Mouse (Mus musculus) left cerebral cortex, postnatal 36 days (tissue): ENCODE measurements around the gene Anapc5. TPM values are rescaled to one million over a fixed set of nuclear protein-coding genes. Genes with fewer than 3 reads are reported as not detected.

Experiments
- DNase-seq, 2 experiments: peaks; one replicate each; pipeline ENCODE4 v3.0.0; 2021 to 2022; ENCODE audit warnings: low spot score in 2 of 2, mixed read lengths in 1 of 2
- intact Hi-C: fragments of 180-260 bp; cut with DNase I; formaldehyde crosslinking; loops from one replicate; pipeline ENCODE4 v1.15.1; 2025
- total RNA-seq, 2 experiments: library from RNA; stranded (reverse); gene quantifications; 2 replicates each; pipeline ENCODE4 v1.2.3; 2021

The Anapc5 gene
- total RNA-seq, 2 experiments from 2014 or later, result 208 to 231 TPM

DNA sequence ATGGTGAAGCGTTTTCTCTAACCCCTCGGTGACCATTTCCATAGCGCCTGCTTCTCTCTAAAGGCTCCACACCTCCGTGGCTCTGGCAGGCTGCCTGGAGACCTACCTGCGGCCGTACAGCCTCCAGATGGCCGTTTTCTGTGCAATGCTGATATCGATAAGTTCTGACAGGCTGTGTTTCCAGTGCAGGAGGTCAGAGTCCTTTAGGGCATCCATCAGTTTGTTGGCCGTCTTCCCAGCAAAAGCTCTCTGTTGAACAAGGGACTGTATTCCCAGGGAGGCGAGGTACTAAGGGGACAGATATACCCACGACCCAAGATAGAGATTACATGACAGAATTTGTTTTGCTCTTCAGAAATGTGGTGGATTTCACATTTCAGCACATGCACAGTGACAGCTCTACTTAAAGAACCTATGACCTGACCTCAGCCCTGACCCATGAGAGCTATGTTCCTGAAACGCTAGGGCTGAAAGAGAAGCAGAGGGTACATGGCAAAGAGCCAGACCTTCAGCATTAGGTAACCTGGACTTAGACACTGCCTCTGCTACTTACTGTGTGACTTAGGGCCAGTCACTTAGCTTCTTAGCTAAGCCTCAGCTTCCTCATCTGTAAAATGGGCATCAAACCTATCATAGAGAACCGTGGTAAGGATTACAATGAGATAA is 20.7 kb downstream of the Anapc5 start:
- no peak for DNase-seq
- intact Hi-C loops, result no loop called here

DNA sequence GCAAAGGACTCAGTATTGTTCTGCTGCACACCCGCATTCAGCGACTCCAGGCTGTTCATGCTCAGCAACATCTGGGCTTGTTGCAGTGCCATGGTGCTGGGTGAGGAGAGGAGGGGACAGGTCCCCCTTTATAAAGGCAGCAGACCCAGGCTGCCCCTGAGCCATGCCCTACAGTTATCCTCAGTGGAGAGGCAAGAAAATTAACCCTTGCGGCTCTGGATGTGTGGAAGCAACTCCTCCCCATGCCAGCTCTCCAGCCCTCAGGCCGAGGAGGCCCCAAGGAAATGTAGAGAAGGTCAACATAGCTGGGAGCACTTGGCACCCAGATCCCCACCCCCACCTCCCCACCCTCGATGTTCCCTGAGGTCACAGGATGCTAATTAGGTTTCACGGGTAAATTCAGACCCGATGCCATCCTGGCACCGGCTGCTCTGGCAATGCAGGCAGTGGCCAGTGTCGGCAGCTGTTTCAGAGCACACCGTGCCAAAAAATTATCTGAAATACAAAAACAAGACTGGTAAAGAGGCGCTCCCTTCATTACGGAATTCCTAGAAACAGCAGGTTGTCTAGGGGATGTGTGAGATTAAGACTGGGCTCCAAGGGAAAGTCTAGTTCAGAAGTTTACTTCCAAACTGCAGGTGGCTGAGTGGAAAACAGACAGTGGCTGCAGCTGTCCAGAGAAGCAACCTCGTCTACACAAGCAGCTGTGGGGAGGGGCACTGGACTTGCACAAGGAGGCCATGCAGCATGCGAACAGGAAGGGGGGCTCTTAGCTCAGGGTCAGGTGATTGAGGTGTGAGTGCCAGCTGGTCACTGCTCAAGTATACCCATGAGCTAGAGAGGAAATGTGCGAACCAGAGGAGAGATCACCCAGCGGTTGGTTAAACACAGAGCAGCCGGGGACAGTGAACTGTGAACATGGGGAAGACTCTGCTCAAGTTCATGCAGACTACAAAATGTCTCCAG is 21.5 kb downstream of the Anapc5 start:
- no peak for DNase-seq
- intact Hi-C loops, result no loop called here

- DNase-seq, result peak; percentile 74 to 75
- intact Hi-C loops, result no loop called here
Observed at GRCm38 (mm10) chr5:122798557-122799378, 22.4 kb downstream of the Anapc5 start.

DNA sequence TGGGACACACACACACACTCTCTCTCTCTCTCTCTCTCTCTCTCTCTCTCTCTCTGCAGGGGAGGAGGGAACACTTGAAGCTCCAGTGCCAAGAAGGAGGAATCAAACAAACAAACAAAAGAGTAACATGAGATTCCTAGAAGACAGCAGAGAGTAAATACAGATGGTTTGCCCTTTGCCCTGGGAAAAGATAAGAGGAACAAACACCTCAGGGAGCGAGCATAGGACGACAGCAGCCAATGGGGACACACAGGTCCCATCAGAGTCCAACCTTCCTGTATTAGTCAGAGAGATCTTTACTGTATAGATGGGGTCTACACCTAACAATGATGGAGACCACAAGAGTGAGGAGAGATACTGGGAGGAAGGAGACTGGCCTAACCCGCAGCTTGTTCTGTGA is 23.3 kb downstream of the Anapc5 start:
- intact Hi-C loops, result no loop called here
- no peak for DNase-seq

DNA sequence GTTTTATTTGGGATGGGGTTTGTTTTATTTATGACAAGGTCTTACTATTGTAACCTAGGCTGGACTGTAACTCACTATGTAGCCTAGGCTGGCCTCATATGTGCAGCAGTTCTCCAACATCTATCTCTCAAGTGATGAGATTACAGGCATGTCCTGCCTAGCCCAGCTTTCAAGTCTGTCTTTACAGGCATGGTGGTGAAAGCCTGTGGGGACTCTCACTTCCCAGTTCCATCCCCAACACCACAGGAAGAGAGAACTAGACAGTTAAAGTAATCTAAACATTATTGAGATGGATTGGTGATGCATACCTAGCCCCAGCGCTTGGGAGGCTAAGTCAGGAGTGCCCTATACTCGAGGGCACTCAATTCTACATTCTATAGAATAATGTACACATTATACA is 32.4 kb downstream of the Anapc5 start:
- intact Hi-C loops, result no loop called here
- DNase-seq, result no peak

DNA sequence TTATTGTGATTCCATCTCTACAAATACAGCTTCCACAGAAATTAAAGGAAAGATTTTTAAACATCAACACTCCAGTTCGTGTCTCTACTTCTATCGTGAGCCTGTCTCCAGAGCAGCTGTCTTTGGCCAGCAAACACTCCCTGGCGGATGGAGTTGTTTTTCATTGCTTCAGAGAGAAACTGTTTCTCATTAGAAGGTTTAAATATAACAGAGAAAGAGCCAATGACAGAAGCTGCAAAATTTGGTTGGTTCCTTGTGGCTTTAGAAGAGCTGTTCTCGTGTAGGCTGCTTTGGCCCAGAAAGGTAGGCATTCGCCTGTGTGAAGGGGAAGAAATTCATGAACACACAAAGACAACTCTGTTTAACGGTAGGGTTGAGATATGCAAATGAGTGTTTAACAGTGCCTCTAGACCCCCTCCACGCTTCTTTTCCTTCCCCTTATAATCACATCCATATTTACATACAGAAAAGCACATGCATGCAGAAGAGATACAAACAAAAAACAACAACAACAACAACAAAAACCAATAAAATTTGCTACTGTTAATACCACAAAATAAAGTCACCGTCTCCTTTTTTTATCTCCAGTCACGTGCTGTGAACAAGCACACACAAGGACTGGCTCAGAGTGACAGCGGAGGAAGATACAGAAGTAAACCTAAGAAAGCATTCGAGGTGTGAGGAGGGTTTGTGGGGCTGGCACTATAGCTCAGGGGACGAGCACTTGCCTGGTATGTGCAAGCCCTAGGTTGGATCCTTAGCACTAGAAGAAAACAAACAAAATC is 34.9 kb downstream of the Anapc5 start:
- intact Hi-C loops, result loop anchor here (1.0 kb wide), 1 partner anchor 11 kb away; no protein-coding TSS in a partner anchor
- peak in 1 of 2 experiments; percentile 45 for DNase-seq

- intact Hi-C loops, result no loop called here
- no peak for DNase-seq
Observed at GRCm38 (mm10) chr5:122783726-122784406, 37.3 kb downstream of the Anapc5 start.

DNA sequence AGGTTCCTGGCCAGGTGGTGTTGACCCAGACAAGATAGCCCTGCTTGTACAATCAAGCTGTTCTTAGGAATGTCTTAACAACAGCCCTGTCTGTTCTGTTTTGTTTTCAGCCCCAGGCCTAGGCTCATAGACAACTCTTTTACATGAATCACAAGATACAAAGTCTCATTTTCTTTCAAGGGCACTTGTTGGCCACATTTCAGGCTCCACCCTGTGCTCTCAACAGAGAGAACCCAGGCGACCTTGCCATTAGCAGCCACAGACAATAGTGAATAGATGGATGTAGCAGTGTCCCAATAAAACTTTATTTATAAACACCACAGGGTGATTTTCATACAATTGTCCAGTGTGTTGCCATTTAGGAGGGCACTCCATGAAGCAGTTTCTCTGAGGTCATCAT is 39.1 kb downstream of the Anapc5 start:
- no peak for DNase-seq
- intact Hi-C loops, result no loop called here

GRCm38 (mm10) chr5:122780791-122781432 is 40.2 kb downstream of the Anapc5 start:
- no peak for DNase-seq
- intact Hi-C loops, result no loop called here

GRCm38 (mm10) chr5:122779277-122779834 is 41.8 kb downstream of the Anapc5 start, which contains the start of gene Camkk2:
Gene Camkk2 (minus strand): TSS chr5:122779409.
- intact Hi-C loops, result loop anchor here (5.0 to 10.0 kb wide), 2 partner anchors 277 to 365 kb away; partner anchors contain the start of genes Atp2a2 and Setd1b

DNA sequence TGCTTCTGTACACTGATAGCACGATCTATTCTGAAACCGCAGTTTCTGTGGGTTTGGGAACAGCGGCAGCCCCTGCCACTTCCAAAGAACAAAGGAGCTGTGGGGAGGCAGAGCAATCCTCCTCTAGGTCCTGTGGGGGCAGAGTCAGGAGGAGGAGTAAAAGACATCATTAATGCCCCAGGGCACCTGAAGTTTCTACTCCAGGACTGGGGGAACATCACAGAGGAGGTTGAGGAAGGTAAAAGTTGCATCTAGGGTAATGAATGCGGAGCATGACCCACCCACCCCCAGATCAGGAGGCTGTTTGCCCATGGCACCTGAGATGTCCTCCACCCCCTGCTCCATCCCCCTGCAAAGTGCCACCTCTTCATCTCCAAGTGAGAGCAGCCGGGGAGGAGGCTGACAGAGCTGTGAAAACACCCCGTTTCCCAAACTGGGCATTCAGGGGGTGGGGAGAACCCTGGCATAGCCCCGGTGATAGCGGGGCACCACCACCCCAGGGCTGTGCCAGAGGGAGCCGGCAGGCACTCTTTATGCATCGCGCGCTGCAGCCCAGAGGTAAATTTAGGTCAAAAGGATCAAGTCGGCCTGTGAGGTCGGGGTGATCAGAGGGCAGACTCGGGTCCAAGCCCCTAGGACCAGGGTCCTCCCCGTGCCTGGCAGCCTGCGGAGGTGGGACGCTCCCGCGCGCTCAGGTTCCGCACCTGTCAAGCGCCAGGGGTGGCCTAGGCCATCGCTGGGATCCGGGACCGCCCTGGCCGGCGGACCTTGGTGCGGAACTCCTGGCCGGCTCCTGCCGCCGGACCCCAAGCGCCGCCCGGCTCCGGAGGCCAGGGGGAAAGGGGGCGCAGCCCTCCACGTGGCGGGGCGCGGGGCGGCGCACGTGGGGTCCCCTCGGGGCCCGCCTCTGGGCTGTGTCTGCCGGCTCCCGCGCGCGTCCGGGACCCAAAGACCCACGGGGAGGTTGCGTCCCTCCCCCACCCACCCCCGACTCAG is 42.6 kb downstream of the Anapc5 start:
- DNase-seq, result peak; percentile 51 to 66

More at GRCm38 (mm10) chr5:122779277-122779834, 41.8 kb downstream of the Anapc5 start, which contains the start of gene Camkk2:
- DNase-seq, result peak; percentile 80 to 90

DNA sequence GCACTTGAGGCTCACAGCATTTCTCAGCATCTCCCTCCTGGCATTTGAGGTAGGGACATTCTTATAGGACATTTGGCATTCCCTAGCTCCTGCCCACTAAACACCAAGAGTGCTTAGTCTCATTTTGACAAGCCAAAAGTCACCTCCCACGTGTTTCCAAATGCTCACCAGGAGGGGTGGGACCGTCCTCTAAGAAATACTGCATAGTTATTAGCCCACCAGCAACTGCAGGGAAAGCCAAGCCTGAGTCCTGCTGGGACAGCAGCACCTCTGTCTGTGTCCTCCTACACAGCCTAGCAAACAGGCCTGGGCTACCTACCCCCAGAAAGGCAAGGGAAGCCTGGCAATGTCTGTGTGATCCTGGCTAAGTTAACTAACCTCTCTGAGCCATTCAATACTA is 43.8 kb downstream of the Anapc5 start:
- intact Hi-C loops, result loop anchor here (5.0 to 10.0 kb wide), 2 partner anchors 275 to 367 kb away; partner anchors contain the start of genes Atp2a2 and Setd1b

More for the DNA sequence above, 42.6 kb downstream of the Anapc5 start:
- intact Hi-C loops, result loop anchor here (5.0 to 10.0 kb wide), 2 partner anchors 276 to 366 kb away; partner anchors contain the start of genes Atp2a2 and Setd1b

GRCm38 (mm10) chr5:122775646-122776286 is 45.4 kb downstream of the Anapc5 start:
- DNase-seq, result peak in 1 of 2 experiments; percentile 44
- intact Hi-C loops, result loop anchor here (1.0 to 10.0 kb wide), 3 partner anchors 11 to 369 kb away; partner anchors contain the start of genes Atp2a2 and Setd1b

More for the DNA sequence above, 43.8 kb downstream of the Anapc5 start:
- peak; percentile 52 to 62 for DNase-seq

DNA sequence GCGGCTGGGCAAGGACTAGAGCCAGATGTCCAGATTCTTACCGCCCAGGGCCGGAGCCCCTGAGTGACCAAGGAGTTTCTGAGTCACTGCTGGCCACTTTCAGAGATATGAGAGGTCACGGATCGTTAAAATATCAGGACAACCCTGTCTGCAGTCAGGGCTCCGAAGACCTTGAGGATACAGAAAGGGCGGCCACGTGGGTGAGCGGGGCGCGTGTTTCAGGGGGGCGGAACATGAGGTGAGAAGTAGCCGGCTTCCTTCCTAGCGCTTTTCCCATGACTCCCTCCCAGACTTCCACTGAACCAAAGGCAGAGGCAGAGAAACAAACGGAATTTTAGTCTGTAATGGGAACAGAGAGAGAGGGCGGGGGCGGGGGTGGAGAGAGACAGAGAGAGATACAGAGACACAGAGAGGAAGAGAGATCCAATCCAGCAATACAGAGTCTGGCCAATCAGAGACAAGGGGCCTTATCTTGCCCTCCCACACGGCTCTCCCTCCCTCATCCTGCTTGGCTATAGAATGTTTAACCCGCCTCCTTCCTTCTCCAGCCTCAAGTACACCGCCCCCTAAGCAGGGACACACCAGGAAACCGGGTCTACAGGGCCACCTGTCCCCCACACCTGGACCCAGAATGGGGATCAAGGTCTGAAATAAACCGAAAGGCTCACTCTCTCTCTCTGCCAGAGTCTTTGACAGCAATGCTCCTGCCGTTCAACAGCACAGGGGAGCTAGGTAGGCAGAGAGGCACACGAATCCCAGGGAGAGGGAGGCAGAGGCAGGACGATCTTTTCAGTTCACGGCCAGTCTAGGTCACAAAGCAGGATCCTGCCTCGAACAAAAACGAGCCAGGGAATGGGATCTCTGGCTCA is 46.2 kb downstream of the Anapc5 start:
- intact Hi-C loops, result loop anchor here (1.0 to 10.0 kb wide), 3 partner anchors 11 to 370 kb away; partner anchors contain the start of genes Atp2a2 and Setd1b
- DNase-seq, result peak; percentile 55 to 77
